ENCODE assay signal across 23 mouse cellular contexts in genomic region chr7:118846329-118846728, GRCm38 (mm10). TPM values are rescaled to one million over a fixed set of nuclear protein-coding genes. Genes with fewer than 3 reads are reported as not detected.
A peak's percentile ranks its signal among the peaks of the same experiment; 100 is the strongest.
DNase-seq lines count a peak whose midpoint lies in the region; ATAC-seq and TF ChIP-seq lines count a peak whose summit lies in the region.
"Had no signal": no experiment of that assay in that cellular context is flagged by ENCODE, and none has a peak within 500 bp of the region (broad histone marks: within the 10 kb centered on the region; RNA-seq: fewer than 3 reads in every experiment).

No protein-coding gene starts in this region.

- WGBS in liver, adult 2 months, result 71% methylated on average over 4 of the region's 4 CpGs
- 94% methylated on average over 4 of the region's 4 CpGs for WGBS in midbrain, embryonic 11.5 days
- 92% methylated on average over 4 of the region's 4 CpGs for WGBS in midbrain, embryonic 16.5 days
- 90% methylated on average over 4 of the region's 4 CpGs for WGBS in forebrain, embryonic 14.5 days

- H3K4me2 ChIP-seq in midbrain, embryonic 11.5 days, result no peak overlapping the region
- H3K4me2 ChIP-seq in midbrain, embryonic 16.5 days (ENCODE audit: low read length), result no peak overlapping the region
- H3K4me2 ChIP-seq in forebrain, embryonic 14.5 days (ENCODE audit: low read length), result no peak overlapping the region
- H3K4me2 ChIP-seq: embryonic facial prominence, embryonic 13.5 days; forebrain, embryonic 12.5 days; heart, embryonic 12.5 days; hindbrain, embryonic 12.5 days had no signal

- DNase-seq in adrenal gland, postnatal 10 days, result peak; percentile 27
- no peak for DNase-seq in adrenal gland, postnatal 14 days
- DNase-seq in liver, adult 2 months (ENCODE audit: extremely low read depth, low read depth, low spot score), result peak; percentile 29
- no peak for DNase-seq in liver
- peak; percentile 73 for DNase-seq in midbrain, embryonic 11.5 days (ENCODE audit: low spot score, missing footprints)
- no peak for DNase-seq in forebrain, embryonic 14.5 days (ENCODE audit: low spot score)
- no peak for DNase-seq in spleen, postnatal 36 days (ENCODE audit: low spot score in 2 of 2)
- DNase-seq: adrenal gland, adult 2 months; cerebellum, adult 11 months; cerebellum, adult 8-10 months; cerebellum, postnatal 36 days; gastrocnemius, postnatal 36 days; heart, adult 2 months; heart, postnatal 36 days had no signal

- TF ChIP-seq CTCF in liver, adult 2 months (IDR thresholded peaks at IDR 0.05; ENCODE audit: low read depth, low read length), result no peak

- no peaks in the 10 kb centered on the region for H3K79me2 ChIP-seq in liver, adult 2 months (ENCODE audit: control insufficient read depth, insufficient read depth, low read length)

- H3K27me3 ChIP-seq in liver, adult 2 months (ENCODE audit: control insufficient read depth, insufficient read depth, low read length), result no peaks in the 10 kb centered on the region
- H3K27me3 ChIP-seq in midbrain, embryonic 11.5 days (ENCODE audit: control insufficient read depth, insufficient read depth, low read length), result no peaks in the 10 kb centered on the region
- H3K27me3 ChIP-seq in midbrain, embryonic 16.5 days (ENCODE audit: control insufficient read depth, insufficient read depth, low read depth, low read length), result no peaks in the 10 kb centered on the region
- H3K27me3 ChIP-seq in forebrain, embryonic 14.5 days (replicated peaks; ENCODE audit: control insufficient read depth, insufficient read depth, low read length), result no peaks in the 10 kb centered on the region
- H3K27me3 ChIP-seq: embryonic facial prominence, embryonic 13.5 days; forebrain, embryonic 12.5 days; heart, embryonic 12.5 days; hindbrain, embryonic 12.5 days; Patski had no signal

- no peak overlapping the region for H3K27ac ChIP-seq in liver, adult 2 months (replicated peaks; ENCODE audit: insufficient read depth, low read depth, low read length)
- H3K27ac ChIP-seq in midbrain, embryonic 11.5 days (ENCODE audit: low read depth, low read length), result no peak overlapping the region
- H3K27ac ChIP-seq in midbrain, embryonic 16.5 days (ENCODE audit: low read length), result no peak overlapping the region
- H3K27ac ChIP-seq in forebrain, embryonic 14.5 days (ENCODE audit: low read depth, low read length), result no peak overlapping the region
- H3K27ac ChIP-seq: embryonic facial prominence, embryonic 13.5 days; forebrain, embryonic 12.5 days; heart, adult 2 months; hindbrain, embryonic 12.5 days had no signal

- no peak for TF ChIP-seq POLR2A in liver, adult 2 months (IDR thresholded peaks at IDR 0.05; ENCODE audit: extremely low read depth, insufficient read depth, low read length)

- H3K9ac ChIP-seq in liver, adult 2 months (ENCODE audit: low read depth, low read length), result no peak overlapping the region
- no peak overlapping the region for H3K9ac ChIP-seq in midbrain, embryonic 11.5 days (ENCODE audit: low read length)
- no peak overlapping the region for H3K9ac ChIP-seq in midbrain, embryonic 16.5 days (ENCODE audit: low read depth, low read length)
- H3K9ac ChIP-seq in forebrain, embryonic 14.5 days (ENCODE audit: low read length), result no peak overlapping the region
- H3K9ac ChIP-seq: embryonic facial prominence, embryonic 13.5 days; forebrain, embryonic 12.5 days; heart, embryonic 12.5 days; hindbrain, embryonic 12.5 days had no signal

- no peak for ATAC-seq in midbrain, embryonic 11.5 days (ENCODE audit: low FRiP score)
- ATAC-seq in midbrain, embryonic 16.5 days, result no peak
- ATAC-seq in forebrain, embryonic 14.5 days, result no peak
- ATAC-seq: activated CD4-positive, CD25-positive, alpha-beta regulatory T cell, adult 4 months; hindbrain, embryonic 16.5 days; inflammation-experienced regulatory T-cells, adult 6 months; Patski had no signal

- H3K4me3 ChIP-seq in liver, adult 2 months (ENCODE audit: insufficient read depth, low read depth, low read length), result no peak overlapping the region
- H3K4me3 ChIP-seq in midbrain, embryonic 11.5 days (ENCODE audit: low read depth, low read length), result no peak overlapping the region
- no peak overlapping the region for H3K4me3 ChIP-seq in midbrain, embryonic 16.5 days (ENCODE audit: low read depth, low read length)
- H3K4me3 ChIP-seq in forebrain, embryonic 14.5 days (ENCODE audit: low read depth, low read length), result no peak overlapping the region
- H3K4me3 ChIP-seq: embryonic facial prominence, embryonic 13.5 days; forebrain, embryonic 12.5 days; heart, adult 2 months; heart, embryonic 12.5 days; hindbrain, embryonic 12.5 days had no signal

- H3K4me1 ChIP-seq in liver, adult 2 months (ENCODE audit: control insufficient read depth, insufficient read depth, low read length), result no peaks in the 10 kb centered on the region
- no peaks in the 10 kb centered on the region for H3K4me1 ChIP-seq in midbrain, embryonic 11.5 days (ENCODE audit: control insufficient read depth, insufficient read depth, low read length)
- no peaks in the 10 kb centered on the region for H3K4me1 ChIP-seq in midbrain, embryonic 16.5 days (ENCODE audit: control insufficient read depth, insufficient read depth, low read length)
- H3K4me1 ChIP-seq in forebrain, embryonic 14.5 days (ENCODE audit: control insufficient read depth, insufficient read depth, low read length), result no peaks in the 10 kb centered on the region
- H3K4me1 ChIP-seq: forebrain, embryonic 12.5 days; hindbrain, embryonic 12.5 days had no signal

- no peaks in the 10 kb centered on the region for H3K9me3 ChIP-seq in midbrain, embryonic 11.5 days (ENCODE audit: control insufficient read depth, low read length)
- H3K9me3 ChIP-seq in midbrain, embryonic 16.5 days (replicated peaks; ENCODE audit: control insufficient read depth, low read length, poor library complexity, severe bottlenecking), result no peaks in the 10 kb centered on the region
- no peaks in the 10 kb centered on the region for H3K9me3 ChIP-seq in forebrain, embryonic 14.5 days (replicated peaks; ENCODE audit: control insufficient read depth, low read length)
- H3K9me3 ChIP-seq: embryonic facial prominence, embryonic 13.5 days; forebrain, embryonic 12.5 days; heart, embryonic 12.5 days; hindbrain, embryonic 12.5 days had no signal

- H3K36me3 ChIP-seq in liver, adult 2 months (ENCODE audit: control insufficient read depth, insufficient read depth, low read length), result peaks cover 42% of the 10 kb centered on the region
- peaks cover 44% of the 10 kb centered on the region for H3K36me3 ChIP-seq in midbrain, embryonic 11.5 days (ENCODE audit: control insufficient read depth, insufficient read depth, low read length)
- H3K36me3 ChIP-seq in midbrain, embryonic 16.5 days (ENCODE audit: control insufficient read depth, insufficient read depth, low read length), result peaks cover 38% of the 10 kb centered on the region
- peaks cover 97% of the 10 kb centered on the region for H3K36me3 ChIP-seq in forebrain, embryonic 14.5 days (ENCODE audit: control insufficient read depth, insufficient read depth, low read length)

RNA-seq across cellular contexts. Expression of gene Iqck, which starts 9.2 kb away (rescaled TPM):
- 10 to 100 TPM in 1 of 2 experiments, 1 to 10 TPM in 1; 9.1 to 11.9 TPM for total RNA-seq in adrenal gland, postnatal 10 days (2021)
- total RNA-seq in adrenal gland, postnatal 14 days (2021), result 12.3 and 14.9 TPM in 2 replicates
- 0.09 and 0.27 TPM in 2 replicates for total RNA-seq in liver, adult 2 months (2014; rRNA removed)
- polyA plus RNA-seq in liver, adult 2 months (2012; rRNA removed), result 0.07 and 0.24 TPM in 2 replicates
- polyA plus RNA-seq in midbrain, embryonic 11.5 days (2014; fragmentation: Nextera tagmentation; extraction: Ambion mirVana), result 3.1 and 3.2 TPM in 2 replicates
- 4.7 and 4.8 TPM in 2 replicates for polyA plus RNA-seq in midbrain, embryonic 16.5 days (2015; fragmentation: Nextera tagmentation; extraction: Ambion mirVana)
- 3.3 and 3.4 TPM in 2 replicates for polyA plus RNA-seq in forebrain, embryonic 14.5 days (2014; fragmentation: Nextera tagmentation; extraction: Ambion mirVana)

RNA-seq across cellular contexts. Expression of gene Knop1, which starts 9.7 kb away (rescaled TPM):
- 10 to 100 TPM; 50.7 to 54.5 TPM for total RNA-seq in adrenal gland, postnatal 10 days (2021)
- total RNA-seq in adrenal gland, postnatal 14 days (2021), result 52.2 and 54.9 TPM in 2 replicates
- 9.4 and 10.4 TPM in 2 replicates for total RNA-seq in liver, adult 2 months (2014; rRNA removed)
- polyA plus RNA-seq in liver, adult 2 months (2012; rRNA removed), result 6.0 and 6.5 TPM in 2 replicates
- 109 and 118 TPM in 2 replicates for polyA plus RNA-seq in midbrain, embryonic 11.5 days (2014; fragmentation: Nextera tagmentation; extraction: Ambion mirVana)
- 54.9 and 61.0 TPM in 2 replicates for polyA plus RNA-seq in midbrain, embryonic 16.5 days (2015; fragmentation: Nextera tagmentation; extraction: Ambion mirVana)
- polyA plus RNA-seq in forebrain, embryonic 14.5 days (2014; fragmentation: Nextera tagmentation; extraction: Ambion mirVana), result 75.6 and 77.9 TPM in 2 replicates

Comparison
In these comparisons a context has a peak if more than half of its experiments do, and no peak if none do; other contexts are left out.
1. DNase-seq: peak in adrenal gland, postnatal 10 days (single experiment), liver, adult 2 months (single experiment) and midbrain, embryonic 11.5 days (single experiment); none in adrenal gland, postnatal 14 days (single experiment), liver (single experiment), forebrain, embryonic 14.5 days (single experiment) and spleen, postnatal 36 days (0 of 2).